Mouse (Mus musculus): ENCODE measurements at regions not wholly inside any gene's neighbourhood (a gene's known extent, or its start where the extent isn't known, plus 50 kb on each side); places are given as distances from the start of the nearest gene placed in this dataset.

DNA sequence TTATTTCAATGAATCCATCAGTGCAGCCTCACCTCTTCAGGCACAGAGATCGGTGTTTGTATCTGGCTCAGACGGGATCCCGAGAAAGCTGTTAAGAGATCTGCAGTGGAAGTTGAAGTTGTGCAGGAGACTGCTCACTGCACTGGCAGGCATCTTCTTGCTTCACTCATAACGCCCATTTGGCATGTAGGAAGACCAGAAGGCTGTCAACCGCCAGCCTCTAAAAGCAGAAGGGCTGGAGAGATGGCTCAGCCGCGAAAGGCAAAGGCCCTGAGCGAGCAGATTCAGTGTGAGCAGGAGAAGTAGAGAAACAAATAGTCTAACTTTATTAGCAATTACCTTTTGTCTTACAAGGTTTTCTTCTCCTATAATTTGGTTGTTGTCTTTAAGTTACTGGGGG lies 114.3 kb upstream of the Ankrd55 start:
- WGBS: 60% methylated on average over 8 of the region's 8 CpGs
- TF ChIP-seq POLR2A (IDR thresholded peaks at IDR 0.05; ENCODE audit: borderline replicate concordance, control insufficient read depth, low read depth, low read length) (no peak), CTCF (IDR thresholded peaks at IDR 0.05; ENCODE audit: control insufficient read depth, insufficient read depth, low read length) (no peak)
- Histone ChIP-seq H3K4me1 (ENCODE audit: control insufficient read depth, insufficient read depth, low read length) (no peaks in the 10 kb centered on the region; the same call in 1 of the 2 replicates), H3K4me3 (replicated peaks; ENCODE audit: control insufficient read depth, low read depth, low read length) (no peak overlapping the region), H3K27ac (ENCODE audit: control insufficient read depth, insufficient read depth, low read depth, low read length, poor library complexity) (no peak overlapping the region)

GRCm38 (mm10) chr13:112178031-112178430 lies 110.2 kb upstream of the Ankrd55 start:
- Histone ChIP-seq H3K4me1 (ENCODE audit: control insufficient read depth, insufficient read depth, low read length) (no peaks in the 10 kb centered on the region), H3K27ac (ENCODE audit: control insufficient read depth, insufficient read depth, low read depth, low read length, poor library complexity) (no peak overlapping the region), H3K4me3 (replicated peaks; ENCODE audit: control insufficient read depth, low read depth, low read length) (no peak overlapping the region)
- TF ChIP-seq CTCF (IDR thresholded peaks at IDR 0.05; ENCODE audit: control insufficient read depth, insufficient read depth, low read length): no peak
- no peak for TF ChIP-seq POLR2A (IDR thresholded peaks at IDR 0.05; ENCODE audit: borderline replicate concordance, control insufficient read depth, low read depth, low read length)
- 86% methylated on average over 4 of the region's 4 CpGs for WGBS

DNA sequence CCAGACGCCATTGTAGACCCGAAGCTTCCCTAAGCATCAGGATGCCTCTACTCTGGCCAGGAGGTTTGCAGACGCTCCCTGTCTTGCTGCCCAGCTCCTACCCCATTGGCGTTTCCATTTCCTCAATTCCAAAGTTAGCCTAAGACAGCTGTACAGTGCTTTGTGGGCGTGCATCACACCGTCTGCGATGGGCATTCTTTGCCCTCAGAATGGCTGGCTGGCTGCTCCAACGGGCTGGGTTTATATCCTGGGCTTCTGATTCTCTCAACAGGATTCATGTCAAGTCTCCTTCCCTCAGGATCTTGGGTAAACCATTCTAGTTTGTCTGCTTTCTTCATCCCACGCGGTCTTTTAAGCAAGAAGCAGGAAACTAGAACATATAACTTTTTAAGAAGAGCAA lies 104.3 kb upstream of the Ankrd55 start:
- H3K4me3 ChIP-seq (replicated peaks; ENCODE audit: control insufficient read depth, low read depth, low read length): no peak overlapping the region
- WGBS: 83% methylated on average over 10 of the region's 10 CpGs
- no peaks in the 10 kb centered on the region; the same call in 1 of the 2 replicates for H3K4me1 ChIP-seq (ENCODE audit: control insufficient read depth, insufficient read depth, low read length)
- no peak overlapping the region for H3K27ac ChIP-seq (ENCODE audit: control insufficient read depth, insufficient read depth, low read depth, low read length, poor library complexity)
- TF ChIP-seq POLR2A (IDR thresholded peaks at IDR 0.05; ENCODE audit: borderline replicate concordance, control insufficient read depth, low read depth, low read length) (no peak), CTCF (IDR thresholded peaks at IDR 0.05; ENCODE audit: control insufficient read depth, insufficient read depth, low read length) (no peak)

- Histone ChIP-seq H3K27ac (ENCODE audit: control insufficient read depth, insufficient read depth, low read depth, low read length, poor library complexity) (no peak overlapping the region), H3K4me1 (ENCODE audit: control insufficient read depth, insufficient read depth, low read length) (no peaks in the 10 kb centered on the region; the same call in 1 of the 2 replicates), H3K4me3 (replicated peaks; ENCODE audit: control insufficient read depth, low read depth, low read length) (no peak overlapping the region)
- no peak for TF ChIP-seq POLR2A (IDR thresholded peaks at IDR 0.05; ENCODE audit: borderline replicate concordance, control insufficient read depth, low read depth, low read length)
- TF ChIP-seq CTCF (IDR thresholded peaks at IDR 0.05; ENCODE audit: control insufficient read depth, insufficient read depth, low read length): no peak
- 75% methylated on average over 11 of the region's 12 CpGs for WGBS
Measured at GRCm38 (mm10) chr13:112185116-112185515, 103.1 kb upstream of the Ankrd55 start.

- 15% methylated on average over 3 of the region's 3 CpGs for WGBS
Measured at GRCm38 (mm10) chr13:112187226-112187625, 101.0 kb upstream of the Ankrd55 start.

GRCm38 (mm10) chr13:112188313-112188712 lies 99.9 kb upstream of the Ankrd55 start:
- WGBS: 71% methylated on average over 7 of the region's 7 CpGs
- Histone ChIP-seq H3K4me3 (replicated peaks; ENCODE audit: control insufficient read depth, low read depth, low read length) (no peak overlapping the region), H3K4me1 (ENCODE audit: control insufficient read depth, insufficient read depth, low read length) (no peaks in the 10 kb centered on the region; the same call in 1 of the 2 replicates), H3K27ac (ENCODE audit: control insufficient read depth, insufficient read depth, low read depth, low read length, poor library complexity) (no peak overlapping the region)
- no peak for TF ChIP-seq POLR2A (IDR thresholded peaks at IDR 0.05; ENCODE audit: borderline replicate concordance, control insufficient read depth, low read depth, low read length)
- no peak for TF ChIP-seq CTCF (IDR thresholded peaks at IDR 0.05; ENCODE audit: control insufficient read depth, insufficient read depth, low read length)

More at GRCm38 (mm10) chr13:112187226-112187625, 101.0 kb upstream of the Ankrd55 start:
- Histone ChIP-seq H3K27ac (ENCODE audit: control insufficient read depth, insufficient read depth, low read depth, low read length, poor library complexity) (no peak overlapping the region), H3K4me1 (ENCODE audit: control insufficient read depth, insufficient read depth, low read length) (no peaks in the 10 kb centered on the region; the same call in 1 of the 2 replicates), H3K4me3 (replicated peaks; ENCODE audit: control insufficient read depth, low read depth, low read length) (no peak overlapping the region)
- TF ChIP-seq POLR2A (IDR thresholded peaks at IDR 0.05; ENCODE audit: borderline replicate concordance, control insufficient read depth, low read depth, low read length) (no peak), CTCF (IDR thresholded peaks at IDR 0.05; ENCODE audit: control insufficient read depth, insufficient read depth, low read length) (no peak)

GRCm38 (mm10) chr13:112188741-112189476 lies 99.3 kb upstream of the Ankrd55 start:
- 88% methylated on average over 18 of the region's 18 CpGs for WGBS
- TF ChIP-seq POLR2A (IDR thresholded peaks at IDR 0.05; ENCODE audit: borderline replicate concordance, control insufficient read depth, low read depth, low read length) (no peak), CTCF (IDR thresholded peaks at IDR 0.05; ENCODE audit: control insufficient read depth, insufficient read depth, low read length) (no peak)
- no peaks in the 10 kb centered on the region; the same call in 1 of the 2 replicates for H3K4me1 ChIP-seq (ENCODE audit: control insufficient read depth, insufficient read depth, low read length)
- no peak overlapping the region for H3K4me3 ChIP-seq (replicated peaks; ENCODE audit: control insufficient read depth, low read depth, low read length)
- no peak overlapping the region for H3K27ac ChIP-seq (ENCODE audit: control insufficient read depth, insufficient read depth, low read depth, low read length, poor library complexity)

DNA sequence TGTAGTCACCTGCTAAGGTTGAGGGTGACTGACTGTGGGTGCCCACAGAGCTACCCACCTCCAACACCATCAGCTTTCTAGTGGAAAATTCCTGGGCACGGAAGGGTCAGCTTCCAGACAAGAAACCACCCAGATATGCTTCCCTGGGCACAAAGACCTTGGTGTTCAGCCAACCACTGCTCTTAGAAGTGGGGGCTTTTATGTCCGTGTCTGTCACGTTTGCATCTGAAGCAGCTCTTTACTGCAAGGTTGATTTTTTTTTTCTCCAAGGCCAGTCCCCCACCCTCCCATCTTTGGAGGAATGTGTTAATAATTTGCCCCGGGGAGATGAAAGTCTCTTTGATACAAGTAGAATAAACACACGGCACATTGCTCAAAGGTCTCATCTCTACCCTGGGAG lies 98.6 kb upstream of the Ankrd55 start:
- no peak overlapping the region for H3K27ac ChIP-seq (ENCODE audit: control insufficient read depth, insufficient read depth, low read depth, low read length, poor library complexity)
- H3K4me3 ChIP-seq (replicated peaks; ENCODE audit: control insufficient read depth, low read depth, low read length): no peak overlapping the region
- no peaks in the 10 kb centered on the region; the same call in 1 of the 2 replicates for H3K4me1 ChIP-seq (ENCODE audit: control insufficient read depth, insufficient read depth, low read length)
- TF ChIP-seq POLR2A (IDR thresholded peaks at IDR 0.05; ENCODE audit: borderline replicate concordance, control insufficient read depth, low read depth, low read length): no peak
- TF ChIP-seq CTCF (IDR thresholded peaks at IDR 0.05; ENCODE audit: control insufficient read depth, insufficient read depth, low read length): no peak
- 78% methylated on average over 5 of the region's 5 CpGs for WGBS
